Mouse (Mus musculus): ENCODE measurements around the gene Prdx1. TPM values are rescaled to one million over a fixed set of nuclear protein-coding genes. Genes with fewer than 3 reads are reported as not detected.

The Prdx1 gene
- polyA plus RNA-seq, 1 experiment from 2014 or later = 430 TPM

GRCm38 (mm10) chr4:116722230-116722629 lies 36.9 kb downstream of the Prdx1 start:
- H3K36me3 ChIP-seq (ENCODE audit: control insufficient read depth, insufficient read depth, low read length) = no peaks in the 10 kb centered on the region
- H3K4me2 ChIP-seq (ENCODE audit: low read length) = peak overlapping the region; percentile 87; the same call in 1 of the 2 replicates
- peaks cover 6% of the 10 kb centered on the region; the same call in 1 of the 2 replicates for H3K4me1 ChIP-seq (ENCODE audit: control insufficient read depth, insufficient read depth, low read length)
- H3K9ac ChIP-seq (replicated peaks; ENCODE audit: low read length) = no peak overlapping the region; the same call in 1 of the 2 replicates
- no peak overlapping the region for H3K27ac ChIP-seq (replicated peaks; ENCODE audit: low read depth, low read length)
- ATAC-seq (ENCODE audit: low FRiP score, low TSS enrichment) (no peak), DNase-seq (no peak)
- 41% methylated on average over 7 of the region's 7 CpGs for WGBS
- H3K27me3 ChIP-seq (ENCODE audit: control insufficient read depth, insufficient read depth, low read length) = no peaks in the 10 kb centered on the region
- H3K9me3 ChIP-seq (ENCODE audit: control insufficient read depth, low read length) = no peaks in the 10 kb centered on the region
- H3K4me3 ChIP-seq (replicated peaks; ENCODE audit: low read depth, low read length) = no peak overlapping the region

DNA sequence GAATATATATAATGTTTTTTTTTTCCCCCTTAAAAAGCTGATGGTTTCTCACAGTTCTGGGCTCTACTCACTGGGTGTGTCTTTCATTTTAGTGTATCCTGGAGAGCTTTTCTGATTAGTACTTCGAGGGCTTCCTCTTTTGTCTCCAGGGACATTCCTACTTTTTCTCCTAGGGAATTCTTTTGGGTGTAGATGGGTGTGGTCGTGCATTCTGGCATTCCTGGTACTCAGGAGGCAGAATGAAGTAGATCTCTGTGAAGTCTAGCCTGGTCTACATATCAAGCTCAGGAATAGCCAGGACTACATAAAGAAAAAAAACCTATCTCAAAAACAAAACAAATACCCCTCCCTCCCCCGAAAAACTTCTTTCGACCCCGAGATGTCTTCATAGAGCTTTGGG lies 40.1 kb downstream of the Prdx1 start:
- WGBS = 86% methylated on average over 5 of the region's 5 CpGs
- Histone ChIP-seq H3K4me3 (replicated peaks; ENCODE audit: low read depth, low read length) (no peak overlapping the region), H3K4me2 (ENCODE audit: low read length) (no peak overlapping the region), H3K27me3 (ENCODE audit: control insufficient read depth, insufficient read depth, low read length) (no peaks in the 10 kb centered on the region), H3K36me3 (ENCODE audit: control insufficient read depth, insufficient read depth, low read length) (no peaks in the 10 kb centered on the region), H3K9me3 (ENCODE audit: control insufficient read depth, low read length) (no peaks in the 10 kb centered on the region), H3K27ac (replicated peaks; ENCODE audit: low read depth, low read length) (no peak overlapping the region), H3K4me1 (ENCODE audit: control insufficient read depth, insufficient read depth, low read length) (peaks cover 6% of the 10 kb centered on the region; the same call in 1 of the 2 replicates), H3K9ac (replicated peaks; ENCODE audit: low read length) (no peak overlapping the region)
- ATAC-seq (ENCODE audit: low FRiP score, low TSS enrichment) (no peak), DNase-seq (no peak)

DNA sequence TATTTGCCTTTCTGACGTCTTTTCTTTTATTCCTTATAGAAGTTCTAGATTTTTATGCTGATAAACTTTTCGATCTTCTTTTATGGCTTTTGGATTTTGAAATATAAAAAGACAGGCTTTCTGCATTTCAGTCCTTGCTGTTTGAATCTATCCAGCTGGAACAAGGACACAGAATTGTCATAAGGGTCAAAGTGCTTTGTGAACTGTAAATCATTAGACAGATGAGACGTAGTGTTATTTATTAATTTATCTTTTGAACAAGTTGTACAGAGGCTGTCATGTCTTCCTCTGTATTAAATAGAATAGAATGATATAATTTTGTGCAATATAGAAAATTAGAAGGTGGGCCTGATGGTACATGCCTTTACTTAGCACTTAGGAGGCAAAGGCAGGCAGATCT lies 42.1 kb downstream of the Prdx1 start:
- no peak for DNase-seq
- no peak for ATAC-seq (ENCODE audit: low FRiP score, low TSS enrichment)
- WGBS = 84% methylated on average over 3 of the region's 3 CpGs
- Histone ChIP-seq H3K4me1 (ENCODE audit: control insufficient read depth, insufficient read depth, low read length) (no peaks in the 10 kb centered on the region), H3K4me2 (ENCODE audit: low read length) (no peak overlapping the region), H3K9me3 (ENCODE audit: control insufficient read depth, low read length) (no peaks in the 10 kb centered on the region), H3K27me3 (ENCODE audit: control insufficient read depth, insufficient read depth, low read length) (no peaks in the 10 kb centered on the region), H3K27ac (replicated peaks; ENCODE audit: low read depth, low read length) (no peak overlapping the region), H3K9ac (replicated peaks; ENCODE audit: low read length) (no peak overlapping the region), H3K4me3 (replicated peaks; ENCODE audit: low read depth, low read length) (no peak overlapping the region), H3K36me3 (ENCODE audit: control insufficient read depth, insufficient read depth, low read length) (no peaks in the 10 kb centered on the region)

DNA sequence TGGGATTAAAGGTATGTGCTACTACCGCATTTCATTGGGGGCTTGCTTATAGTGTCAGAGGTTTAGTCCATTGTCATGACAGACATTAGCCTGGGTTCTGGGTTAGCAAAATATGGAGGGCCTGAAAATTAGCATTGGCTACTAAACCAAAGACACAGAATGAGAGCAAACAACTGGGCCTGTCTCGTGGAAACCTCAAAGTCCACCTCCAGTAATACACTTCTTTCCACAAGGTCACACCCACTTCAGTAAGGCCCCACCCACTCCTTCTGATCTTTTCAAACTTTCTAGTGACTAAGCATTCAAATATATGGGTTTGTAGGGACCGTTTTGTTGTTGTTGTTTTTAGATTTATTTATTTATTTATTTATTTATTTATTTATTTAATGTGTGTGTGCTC lies 44.2 kb downstream of the Prdx1 start:
- Histone ChIP-seq H3K27me3 (ENCODE audit: control insufficient read depth, insufficient read depth, low read length) (no peaks in the 10 kb centered on the region), H3K36me3 (ENCODE audit: control insufficient read depth, insufficient read depth, low read length) (no peaks in the 10 kb centered on the region), H3K4me1 (ENCODE audit: control insufficient read depth, insufficient read depth, low read length) (no peaks in the 10 kb centered on the region), H3K9ac (replicated peaks; ENCODE audit: low read length) (no peak overlapping the region), H3K4me2 (ENCODE audit: low read length) (no peak overlapping the region), H3K9me3 (ENCODE audit: control insufficient read depth, low read length) (no peaks in the 10 kb centered on the region), H3K27ac (replicated peaks; ENCODE audit: low read depth, low read length) (no peak overlapping the region), H3K4me3 (replicated peaks; ENCODE audit: low read depth, low read length) (no peak overlapping the region)
- no peak for ATAC-seq (ENCODE audit: low FRiP score, low TSS enrichment)
- WGBS = 95% methylated on average over 3 of the region's 3 CpGs
- no peak for DNase-seq

DNA sequence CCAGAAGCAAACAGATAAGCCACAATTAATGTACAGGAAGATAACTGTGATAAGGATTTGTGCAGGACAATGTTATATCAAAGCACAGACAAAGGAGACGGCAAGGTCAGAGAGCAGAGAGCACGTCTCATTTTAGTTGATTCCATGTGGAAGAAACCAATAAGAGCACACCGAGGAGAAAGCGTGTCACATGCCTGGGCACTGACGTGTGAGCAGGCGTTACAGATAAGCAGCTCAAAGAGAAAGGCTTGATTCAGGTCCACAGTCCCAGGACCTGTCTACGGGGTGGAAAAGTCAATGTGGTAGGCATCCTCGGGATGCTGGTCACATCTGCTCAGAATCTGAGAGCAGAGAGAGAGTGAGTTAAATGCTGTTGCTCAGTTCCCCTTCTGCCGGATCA lies 45.7 kb downstream of the Prdx1 start:
- no peak for ATAC-seq (ENCODE audit: low FRiP score, low TSS enrichment)
- Histone ChIP-seq H3K27me3 (ENCODE audit: control insufficient read depth, insufficient read depth, low read length) (no peaks in the 10 kb centered on the region), H3K9ac (replicated peaks; ENCODE audit: low read length) (no peak overlapping the region), H3K4me3 (replicated peaks; ENCODE audit: low read depth, low read length) (no peak overlapping the region), H3K36me3 (ENCODE audit: control insufficient read depth, insufficient read depth, low read length) (no peaks in the 10 kb centered on the region), H3K4me2 (ENCODE audit: low read length) (no peak overlapping the region), H3K9me3 (ENCODE audit: control insufficient read depth, low read length) (no peaks in the 10 kb centered on the region), H3K27ac (replicated peaks; ENCODE audit: low read depth, low read length) (no peak overlapping the region), H3K4me1 (ENCODE audit: control insufficient read depth, insufficient read depth, low read length) (no peaks in the 10 kb centered on the region)
- DNase-seq = no peak
- WGBS = 90% methylated on average over 9 of the region's 9 CpGs

GRCm38 (mm10) chr4:116732355-116732754 lies 47.0 kb downstream of the Prdx1 start:
- WGBS = 88% methylated on average over 5 of the region's 5 CpGs
- Histone ChIP-seq H3K27me3 (ENCODE audit: control insufficient read depth, insufficient read depth, low read length) (no peaks in the 10 kb centered on the region), H3K36me3 (ENCODE audit: control insufficient read depth, insufficient read depth, low read length) (no peaks in the 10 kb centered on the region), H3K4me2 (ENCODE audit: low read length) (no peak overlapping the region), H3K9ac (replicated peaks; ENCODE audit: low read length) (no peak overlapping the region), H3K9me3 (ENCODE audit: control insufficient read depth, low read length) (no peaks in the 10 kb centered on the region), H3K4me3 (replicated peaks; ENCODE audit: low read depth, low read length) (no peak overlapping the region), H3K27ac (replicated peaks; ENCODE audit: low read depth, low read length) (no peak overlapping the region), H3K4me1 (ENCODE audit: control insufficient read depth, insufficient read depth, low read length) (no peaks in the 10 kb centered on the region)
- DNase-seq (no peak), ATAC-seq (ENCODE audit: low FRiP score, low TSS enrichment) (no peak)

GRCm38 (mm10) chr4:116734996-116735395 lies 49.7 kb downstream of the Prdx1 start:
- H3K4me2 ChIP-seq (ENCODE audit: low read length) = no peak overlapping the region
- H3K36me3 ChIP-seq (ENCODE audit: control insufficient read depth, insufficient read depth, low read length) = no peaks in the 10 kb centered on the region
- WGBS = 88% methylated on average over 2 of the region's 2 CpGs
- H3K9me3 ChIP-seq (ENCODE audit: control insufficient read depth, low read length) = no peaks in the 10 kb centered on the region
- no peak overlapping the region for H3K27ac ChIP-seq (replicated peaks; ENCODE audit: low read depth, low read length)
- no peak overlapping the region for H3K9ac ChIP-seq (replicated peaks; ENCODE audit: low read length)
- no peak for DNase-seq
- H3K27me3 ChIP-seq (ENCODE audit: control insufficient read depth, insufficient read depth, low read length) = no peaks in the 10 kb centered on the region
- H3K4me3 ChIP-seq (replicated peaks; ENCODE audit: low read depth, low read length) = no peak overlapping the region
- no peaks in the 10 kb centered on the region for H3K4me1 ChIP-seq (ENCODE audit: control insufficient read depth, insufficient read depth, low read length)
- ATAC-seq (ENCODE audit: low FRiP score, low TSS enrichment) = no peak

GRCm38 (mm10) chr4:116738972-116739751 lies 53.8 kb downstream of the Prdx1 start:
- Histone ChIP-seq H3K27me3 (ENCODE audit: control insufficient read depth, insufficient read depth, low read length) (no peaks in the 10 kb centered on the region), H3K9me3 (ENCODE audit: control insufficient read depth, low read length) (no peaks in the 10 kb centered on the region), H3K9ac (replicated peaks; ENCODE audit: low read length) (no peak overlapping the region), H3K27ac (replicated peaks; ENCODE audit: low read depth, low read length) (no peak overlapping the region), H3K4me2 (ENCODE audit: low read length) (no peak overlapping the region), H3K4me3 (replicated peaks; ENCODE audit: low read depth, low read length) (no peak overlapping the region), H3K36me3 (ENCODE audit: control insufficient read depth, insufficient read depth, low read length) (no peaks in the 10 kb centered on the region), H3K4me1 (ENCODE audit: control insufficient read depth, insufficient read depth, low read length) (no peaks in the 10 kb centered on the region)
- DNase-seq = no peak
- 90% methylated on average over 9 of the region's 9 CpGs for WGBS
- no peak for ATAC-seq (ENCODE audit: low FRiP score, low TSS enrichment)

- no peaks in the 10 kb centered on the region for H3K36me3 ChIP-seq (ENCODE audit: control insufficient read depth, insufficient read depth, low read length)
- H3K27me3 ChIP-seq (ENCODE audit: control insufficient read depth, insufficient read depth, low read length) = no peaks in the 10 kb centered on the region
- WGBS = 89% methylated on average over 2 of the region's 2 CpGs
- ATAC-seq (ENCODE audit: low FRiP score, low TSS enrichment) (no peak), DNase-seq (no peak)
- H3K4me2 ChIP-seq (ENCODE audit: low read length) = no peak overlapping the region
- H3K4me3 ChIP-seq (replicated peaks; ENCODE audit: low read depth, low read length) = no peak overlapping the region
- no peaks in the 10 kb centered on the region for H3K9me3 ChIP-seq (ENCODE audit: control insufficient read depth, low read length)
- no peak overlapping the region for H3K27ac ChIP-seq (replicated peaks; ENCODE audit: low read depth, low read length)
- no peaks in the 10 kb centered on the region for H3K4me1 ChIP-seq (ENCODE audit: control insufficient read depth, insufficient read depth, low read length)
- H3K9ac ChIP-seq (replicated peaks; ENCODE audit: low read length) = no peak overlapping the region
Observed at GRCm38 (mm10) chr4:116749750-116750149, 64.4 kb downstream of the Prdx1 start.
